Mouse (Mus musculus) megakaryocyte-erythroid progenitor cell, adult 5-6 weeks (primary cell): ENCODE measurements around the gene Klhl2. TPM values are rescaled to one million over a fixed set of nuclear protein-coding genes. Genes with fewer than 3 reads are reported as not detected.

Experiments used
- ATAC-seq: replicated peaks from 2 replicates; pipeline ENCODE4 v1.8.0; 2016; ENCODE audit warnings: mild to moderate bottlenecking, inconsistent platforms; ENCODE audit not compliant: severe bottlenecking, poor library complexity, low FRiP score, low TSS enrichment
- total RNA-seq, 2 experiments: library from RNA; stranded (forward) in 1 of 2; stranded (reverse) in 1 of 2; fragments of 200-1000, 215-1000 nt in 1 of 2; fragments of >200 nt in 1 of 2; fragmentation: Nextera tagmentation in 1 of 2; gene quantifications; 2 replicates each; pipeline ENCODE4 v1.2.3; 2014 to 2017

Gene Klhl2
- total RNA-seq, 2 experiments from 2014 or later, result 5.3 to 5.5 TPM

DNA sequence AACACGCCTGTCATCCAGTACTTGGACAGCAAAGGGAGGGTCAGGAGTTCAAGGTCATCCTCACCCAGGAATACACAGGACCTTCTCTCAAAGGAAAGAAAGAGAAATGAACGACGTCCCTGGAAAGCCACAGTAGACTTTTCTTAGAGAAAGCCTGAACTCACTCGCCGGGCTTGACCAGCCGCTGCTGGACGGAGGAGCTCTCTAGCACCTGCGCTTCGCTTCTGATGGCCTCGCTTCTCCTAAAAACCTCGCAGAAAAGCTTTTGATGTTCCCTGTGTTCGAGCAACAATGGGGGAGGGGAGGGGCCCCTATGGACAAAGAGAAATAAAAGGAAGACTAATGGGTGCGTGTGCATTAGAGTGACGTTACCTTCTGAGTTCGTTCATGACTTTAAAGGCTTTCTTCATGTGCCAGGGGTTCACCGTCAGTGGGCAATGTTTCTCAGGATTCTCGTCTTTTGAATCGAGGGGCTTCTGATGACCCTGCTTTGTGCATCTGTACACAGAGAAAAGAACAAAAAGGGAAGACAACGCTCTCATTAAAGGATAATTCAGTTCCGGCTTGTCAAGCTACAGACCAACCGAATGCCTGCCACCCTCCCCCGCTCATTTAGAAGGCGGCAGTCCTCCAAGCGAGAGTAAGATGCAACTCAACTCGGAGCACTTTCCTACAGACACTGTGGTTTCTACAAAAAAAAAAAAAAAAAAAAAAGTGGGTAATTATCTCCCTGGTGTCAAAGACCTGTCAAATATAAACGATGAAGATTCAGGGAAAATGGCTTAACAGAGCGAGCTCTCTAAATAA is 15.5 kb downstream of the Klhl2 start:
- no peak for ATAC-seq

- no peak for ATAC-seq
Observed at GRCm38 (mm10) chr8:64832581-64833135, 17.2 kb downstream of the Klhl2 start.

DNA sequence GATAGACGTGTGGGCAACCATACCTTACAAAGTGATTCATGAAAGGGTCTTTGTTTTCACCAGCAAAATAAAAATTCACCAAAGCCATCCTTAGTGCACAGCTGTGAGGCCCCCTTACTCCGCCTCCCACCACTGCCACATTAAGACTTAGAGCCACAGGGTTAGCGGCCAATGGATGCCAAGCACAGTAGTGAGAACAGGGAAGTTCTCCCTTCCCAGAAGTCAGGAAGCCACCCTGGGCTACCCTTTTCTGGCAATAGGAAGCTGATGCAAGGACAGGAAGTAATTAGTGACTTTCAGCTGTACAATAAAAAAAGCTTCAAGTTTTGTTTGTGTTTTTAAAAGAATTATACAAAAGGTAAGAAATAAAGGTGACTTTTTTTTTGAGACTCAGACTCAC is 18.2 kb downstream of the Klhl2 start:
- no peak for ATAC-seq

- no peak for ATAC-seq
Observed at GRCm38 (mm10) chr8:64829921-64830320, 19.9 kb downstream of the Klhl2 start.

GRCm38 (mm10) chr8:64829391-64829790 is 20.4 kb downstream of the Klhl2 start:
- ATAC-seq, result no peak

DNA sequence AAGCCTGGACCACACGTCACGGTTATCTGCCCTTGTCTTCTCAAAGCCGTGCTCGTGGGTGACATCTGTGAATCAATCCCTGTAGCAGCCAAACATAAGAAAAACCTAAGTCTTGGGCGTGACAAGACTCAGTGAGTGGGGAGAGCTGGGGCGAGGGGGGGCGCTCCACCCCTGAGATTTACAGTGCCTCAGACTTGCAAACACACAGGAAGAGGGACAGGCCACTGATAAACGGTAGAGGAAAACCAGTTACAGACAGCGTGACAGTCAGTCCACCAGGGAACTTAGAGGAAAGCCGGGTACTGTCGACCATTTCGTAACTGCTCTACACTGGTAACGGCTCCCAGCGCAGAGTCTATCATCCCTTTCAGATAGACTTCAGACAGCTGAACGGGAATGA is 21.4 kb downstream of the Klhl2 start:
- ATAC-seq, result peak; percentile 58

GRCm38 (mm10) chr8:64827356-64827755 is 22.5 kb downstream of the Klhl2 start:
- no peak for ATAC-seq

DNA sequence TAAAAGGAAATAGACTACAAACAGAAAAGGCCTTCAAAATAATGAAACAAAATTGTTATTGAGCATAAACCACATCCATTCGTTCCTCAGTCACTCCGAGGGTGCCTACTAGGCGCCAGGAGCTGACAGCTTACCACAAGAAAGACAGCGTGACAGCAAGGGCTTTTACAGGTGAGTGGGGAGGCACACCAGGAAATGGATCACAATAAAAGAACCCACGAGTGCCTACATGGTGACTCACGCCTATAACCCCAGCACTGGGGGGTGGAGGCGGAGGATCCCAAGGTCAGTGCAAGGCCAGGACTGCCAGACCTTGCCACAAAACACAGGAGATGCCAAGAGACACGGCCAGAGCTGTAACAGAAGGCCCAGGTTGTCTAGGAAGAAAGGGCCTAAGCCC is 23.4 kb downstream of the Klhl2 start:
- no peak for ATAC-seq

GRCm38 (mm10) chr8:64823905-64824304 is 25.9 kb downstream of the Klhl2 start:
- no peak for ATAC-seq

DNA sequence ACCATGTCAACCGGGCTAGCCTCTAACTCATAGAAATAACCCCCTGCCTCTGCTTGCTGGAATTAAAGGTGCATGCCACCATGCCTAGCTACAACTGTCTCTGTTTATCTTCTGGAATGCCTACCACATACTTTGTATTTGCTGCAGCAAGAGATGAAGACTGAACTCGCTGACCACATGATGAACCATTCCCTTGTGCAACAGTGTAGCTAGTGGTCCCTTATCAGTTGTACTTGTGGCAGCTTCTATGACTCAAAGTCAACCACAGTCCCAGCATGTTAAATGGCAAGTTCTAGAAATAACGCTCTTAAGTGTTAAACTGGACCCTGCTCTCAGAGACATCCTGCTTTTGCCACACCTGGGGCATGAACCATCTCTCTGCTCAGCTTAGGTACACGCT is 28.9 kb downstream of the Klhl2 start:
- ATAC-seq, result peak; percentile 81

DNA sequence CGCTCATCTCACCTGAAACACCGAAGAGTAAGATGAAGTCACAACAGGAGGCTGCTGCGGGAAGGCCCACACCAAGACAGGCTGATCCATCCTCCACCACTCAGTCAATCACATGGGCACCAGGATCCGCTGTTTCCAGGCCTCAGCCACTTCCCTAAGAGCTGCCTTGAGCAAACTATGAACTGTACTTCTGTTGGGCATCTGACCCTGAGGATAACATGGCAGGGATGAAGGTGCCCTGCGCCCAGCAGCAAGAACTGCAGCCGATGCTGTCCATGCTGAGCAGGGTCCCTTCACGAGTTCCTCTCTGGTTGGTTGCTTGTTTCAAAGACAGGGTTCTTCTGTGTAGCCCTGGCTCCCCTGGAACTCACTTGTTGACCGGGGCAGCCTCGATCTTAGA is 38.0 kb downstream of the Klhl2 start:
- no peak for ATAC-seq

DNA sequence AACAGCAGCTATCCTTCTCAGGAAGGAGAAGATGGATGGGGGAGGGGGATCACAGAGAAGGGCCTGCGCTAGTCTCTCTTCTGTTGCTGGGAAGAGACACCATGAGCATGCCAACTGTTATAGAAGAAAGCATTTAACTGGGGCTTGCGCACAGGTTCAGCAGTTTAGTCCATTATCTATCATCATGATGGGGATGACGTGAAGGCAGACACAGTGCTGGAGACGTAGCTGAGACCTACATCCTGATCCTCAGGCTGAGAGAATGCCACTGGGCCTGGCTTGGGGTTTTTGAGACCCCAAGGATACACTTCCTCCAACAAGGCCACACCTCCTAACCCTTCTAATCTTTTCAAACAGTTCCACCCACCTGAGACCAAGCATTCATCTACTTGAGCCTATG is 38.7 kb downstream of the Klhl2 start:
- ATAC-seq, result no peak

- no peak for ATAC-seq
Observed at GRCm38 (mm10) chr8:64806558-64806957, 43.3 kb downstream of the Klhl2 start.

- no peak for ATAC-seq
Observed at GRCm38 (mm10) chr8:64804971-64805370, 44.8 kb downstream of the Klhl2 start.

DNA sequence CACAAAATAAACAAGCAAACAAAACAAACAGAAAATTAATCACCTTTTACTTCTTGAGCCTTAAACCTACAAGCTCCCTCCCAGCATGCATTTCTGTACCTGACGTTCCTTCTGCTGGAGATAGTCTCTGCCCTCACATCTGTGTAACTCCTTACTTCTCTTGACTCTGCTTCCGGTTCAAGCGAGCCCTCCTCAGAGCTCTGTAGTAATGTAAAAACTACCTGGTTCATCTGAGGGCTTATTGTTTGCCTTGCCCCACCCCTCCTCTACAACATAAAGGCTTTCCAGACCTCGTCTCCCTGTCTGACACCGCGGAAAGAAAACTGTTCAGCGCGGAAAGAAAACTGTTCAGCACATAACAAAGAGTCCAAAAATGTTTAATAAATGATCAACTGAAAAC is 50.5 kb downstream of the Klhl2 start:
- ATAC-seq, result no peak

- ATAC-seq, result no peak
Observed at GRCm38 (mm10) chr8:64798503-64798902, 51.3 kb downstream of the Klhl2 start.

GRCm38 (mm10) chr8:64797751-64798150 is 52.1 kb downstream of the Klhl2 start:
- ATAC-seq, result no peak

DNA sequence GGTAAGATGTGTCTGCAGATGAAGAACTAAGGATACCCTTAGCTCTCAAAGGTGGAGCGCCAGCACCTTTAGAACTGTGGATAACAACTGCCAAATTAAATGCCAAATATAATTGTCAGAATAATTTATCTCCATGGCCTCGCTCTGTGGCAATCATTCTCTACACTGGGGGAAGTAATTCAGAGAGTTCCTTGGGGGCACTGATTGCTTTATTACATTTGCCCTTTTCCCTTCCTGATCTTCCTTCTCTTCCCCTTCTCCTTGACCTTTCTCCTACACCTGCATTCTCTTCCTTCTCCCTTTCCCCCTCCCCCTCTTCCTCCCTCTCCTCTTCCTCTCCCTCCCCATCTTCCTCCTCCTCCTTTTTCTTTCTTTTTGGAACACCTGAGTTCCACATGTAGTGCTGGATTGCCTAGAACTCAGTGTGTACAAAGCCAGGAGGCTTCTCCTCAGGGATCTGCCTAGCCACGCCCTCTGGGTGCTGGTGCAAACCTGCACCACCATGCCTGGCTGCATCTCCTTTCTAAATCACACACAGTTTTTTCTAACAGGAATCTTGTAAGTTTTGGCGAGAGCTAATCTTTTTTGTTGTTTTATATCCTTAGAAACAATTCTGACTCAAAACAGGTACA is 58.5 kb downstream of the Klhl2 start:
- ATAC-seq, result no peak

DNA sequence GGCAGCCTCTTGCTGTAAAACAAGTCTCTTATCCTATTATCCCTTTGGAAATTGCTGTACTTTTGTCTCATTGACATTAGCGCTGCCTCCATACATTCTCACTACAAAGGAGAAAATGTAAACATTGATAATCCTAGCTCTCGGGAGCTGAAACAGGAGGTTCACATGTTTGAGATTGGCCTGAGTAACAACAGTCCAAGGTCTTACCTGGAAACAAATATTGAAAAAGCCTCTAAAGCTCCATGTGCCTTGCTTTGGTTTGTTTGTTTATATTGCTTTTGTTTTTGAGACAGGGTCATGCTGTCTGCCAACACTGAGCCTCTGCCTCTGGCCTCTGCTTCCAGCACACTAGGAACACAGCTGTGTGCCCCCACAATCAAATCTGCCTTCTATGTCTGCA is 59.4 kb downstream of the Klhl2 start:
- ATAC-seq, result no peak

DNA sequence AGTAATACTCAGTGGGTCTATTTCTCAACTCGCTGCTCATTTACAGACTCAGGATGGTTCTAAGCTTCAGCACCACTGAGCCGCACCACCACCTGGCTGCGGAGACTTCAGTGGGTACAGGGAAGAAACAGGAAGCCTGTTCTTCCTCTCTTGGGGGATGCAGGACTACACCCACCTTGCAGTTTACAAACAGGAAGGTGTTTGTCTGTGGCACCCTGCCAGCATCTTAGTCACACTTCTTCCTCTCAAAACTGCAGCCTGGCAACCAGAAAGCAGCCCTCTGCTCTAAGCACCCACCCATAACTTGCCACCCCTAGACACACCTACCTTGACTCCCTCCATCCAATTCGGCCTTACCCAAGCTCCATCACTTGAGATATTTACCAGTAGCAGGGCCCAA is 61.1 kb downstream of the Klhl2 start:
- no peak for ATAC-seq

GRCm38 (mm10) chr8:64786801-64787200 is 63.0 kb downstream of the Klhl2 start:
- no peak for ATAC-seq
